Mouse (Mus musculus) common myeloid progenitor, adult 5-6 weeks (primary cell): ENCODE data around the gene Ephx3. TPM values are rescaled to one million over a fixed set of nuclear protein-coding genes. Genes with fewer than 3 reads are reported as not detected.

Source experiments
- total RNA-seq: library from RNA; stranded (forward); fragments of 200-1000, 187-1606 nt; gene quantifications from 2 replicates; pipeline ENCODE4 v1.2.3, GENCODE M21; 2017

The Ephx3 gene
- total RNA-seq, 1 experiment from 2014 or later: not detected

Other genes with a start within 250 kb of the Ephx3 start
- gene Rrp1b, start 153.4 kb downstream of the Ephx3 start, total RNA-seq: 46.8 and 66.6 TPM in 2 replicates
- 0.15 TPM in 1 of 2 replicates, not detected in the other for gene Hsf2bp, start 153.2 kb downstream of the Ephx3 start, total RNA-seq
- 0.05 and 0.18 TPM in 2 replicates for gene Notch3, start 22.7 kb downstream of the Ephx3 start, total RNA-seq
- 22.5 and 58.5 TPM in 2 replicates for gene Brd4, start 95.2 kb upstream of the Ephx3 start, total RNA-seq
- gene Akap8, start 131.7 kb upstream of the Ephx3 start, total RNA-seq: 146 and 161 TPM in 2 replicates
- gene Akap8l, start 161.1 kb upstream of the Ephx3 start, total RNA-seq: 87.8 and 101 TPM in 2 replicates
- 13.2 and 15.7 TPM in 2 replicates for gene Wiz, start 199.9 kb upstream of the Ephx3 start, total RNA-seq
- gene Rasal3, start 214.0 kb upstream of the Ephx3 start, total RNA-seq: 29.6 and 34.9 TPM in 2 replicates
- 4.5 and 7.1 TPM in 2 replicates for gene Pglyrp2, start 234.6 kb upstream of the Ephx3 start, total RNA-seq